Mouse (Mus musculus) ES-E14 (cell line): ENCODE measurements around the gene Dlx3.

Source experiments
- CHD2 ChIP-seq: IDR thresholded peaks from 2 replicates; pipeline ENCODE4 v1.6.1; 2014; ENCODE audit warnings: mild to moderate bottlenecking, low read depth, low read length, inconsistent platforms
- MAFK ChIP-seq: IDR thresholded peaks from 2 replicates; pipeline ENCODE4 v1.6.1; 2014; ENCODE audit warnings: mild to moderate bottlenecking, low read depth, low read length, inconsistent platforms; ENCODE audit not compliant: insufficient read depth
- ZC3H11A ChIP-seq: IDR thresholded peaks from 2 replicates; pipeline ENCODE4 v1.6.1; 2012; ENCODE audit warnings: low read depth, mild to moderate bottlenecking, inconsistent platforms, low read length, borderline replicate concordance
- ZNF384 ChIP-seq: IDR thresholded peaks from 2 replicates; pipeline ENCODE4 v1.6.1; 2012; ENCODE audit warnings: low read depth, low read length, inconsistent platforms

DNA sequence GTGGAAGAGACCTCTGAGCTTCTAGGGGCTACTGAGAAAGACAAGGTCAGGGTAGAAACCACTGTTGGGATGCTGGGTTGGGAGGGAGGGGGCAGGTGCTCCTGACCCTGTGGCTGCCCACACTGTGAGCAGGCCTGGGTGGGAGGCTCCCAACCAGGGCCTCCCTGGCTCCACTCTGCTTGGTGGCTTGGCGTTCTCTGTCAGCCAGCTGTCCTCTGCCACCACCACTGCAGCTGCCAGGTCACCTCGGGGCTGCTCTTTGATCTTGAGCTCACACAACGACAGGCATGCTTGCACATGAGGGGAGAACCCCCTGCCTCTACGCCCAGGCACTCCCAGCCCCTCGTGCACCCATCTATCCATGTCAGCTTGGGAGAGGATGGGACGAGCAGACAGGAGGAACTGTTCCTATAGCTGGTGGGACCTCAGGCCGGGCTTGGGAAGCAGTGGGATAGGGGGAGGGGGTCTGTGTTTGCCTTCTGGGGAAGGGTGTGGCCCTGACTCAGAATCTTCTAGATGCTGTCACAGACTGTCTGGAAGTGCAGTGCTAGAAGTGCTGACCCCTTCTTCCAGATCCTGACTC lies 5.5 kb downstream of the Dlx3 start:
- no peak for TF ChIP-seq ZNF384
- no peak for TF ChIP-seq ZC3H11A
- no peak for TF ChIP-seq MAFK
- no peak for TF ChIP-seq CHD2
